Mouse (Mus musculus) G1E (cell line): ENCODE data around the gene Cds2. TPM values are rescaled to one million over a fixed set of nuclear protein-coding genes. Genes with fewer than 3 reads are reported as not detected.

Experiments
- ATAC-seq: 2 replicates; pipeline ENCODE4 v1.8.0; 2016; ENCODE audit warnings: mild to moderate bottlenecking; ENCODE audit not compliant: insufficient number of reproducible peaks, poor library complexity, low FRiP score, severe bottlenecking; ENCODE audit errors: extremely low read depth
- DNase-seq: peaks from one replicate; pipeline ENCODE4 v3.0.0; 2012; ENCODE audit warnings: low spot score
- H3K27me3 ChIP-seq: 2 replicates; pipeline ENCODE4 v1.6.1; 2012; ENCODE audit warnings: mild to moderate bottlenecking, low read length, inconsistent platforms; ENCODE audit not compliant: insufficient read depth
- H3K36me3 ChIP-seq: replicated peaks from 2 replicates; pipeline ENCODE3; 2012; ENCODE audit warnings: mild to moderate bottlenecking, inconsistent platforms
- H3K4me1 ChIP-seq: 2 replicates; pipeline ENCODE4 v1.6.1; 2012; ENCODE audit warnings: low read depth, low read length, inconsistent platforms, mixed read lengths; ENCODE audit not compliant: insufficient read depth
- H3K4me3 ChIP-seq: 2 replicates; pipeline ENCODE4 v1.5.1; 2012; ENCODE audit warnings: low read depth, mild to moderate bottlenecking, inconsistent platforms, low read length, moderate library complexity, mixed read lengths
- H3K9me3 ChIP-seq: replicated peaks from 2 replicates; pipeline ENCODE4 v1.6.1; 2012; ENCODE audit warnings: inconsistent platforms
- CTCF ChIP-seq: IDR thresholded peaks from 2 replicates; pipeline ENCODE4 v1.5.1; 2012; ENCODE audit warnings: low read depth, low read length, inconsistent platforms, mixed read lengths
- GATA1 ChIP-seq: IDR thresholded peaks from 2 replicates; pipeline ENCODE4 v1.6.1; 2012; ENCODE audit warnings: borderline replicate concordance, low read length, inconsistent platforms, mixed read lengths
- GATA2 ChIP-seq: IDR thresholded peaks from 2 replicates; pipeline ENCODE4 v1.6.1; 2012; ENCODE audit warnings: low read depth, low read length, inconsistent platforms, borderline replicate concordance
- POLR2AphosphoS5 ChIP-seq: IDR thresholded peaks from 2 replicates; pipeline ENCODE4 v1.6.1; 2012; ENCODE audit warnings: low read depth, low read length, inconsistent platforms; ENCODE audit not compliant: insufficient replicate concordance
- TAL1 ChIP-seq: conservative IDR thresholded peaks from 2 replicates; pipeline ENCODE4 v1.6.1; 2012; ENCODE audit warnings: low read depth, low read length, inconsistent platforms, mixed read lengths
- polyA plus RNA-seq: library from polyadenylated mRNA; stranded (reverse); fragments of >175 nt; gene quantifications from 2 replicates; pipeline ENCODE4 v1.2.3, GENCODE M21; 2012
- total RNA-seq, 2 experiments: library from RNA; stranded (forward) in 1 of 2; stranded (reverse) in 1 of 2; fragments of 200-1000 nt in 1 of 2; fragments of >200 nt in 1 of 2; fragmentation: Nextera tagmentation in 1 of 2; gene quantifications; 2 replicates each; pipeline ENCODE4 v1.2.3; 2014 to 2017

Cds2 gene
- total and polyA plus RNA-seq, 3 experiments = 8.6 to 26.6 (median 17.6) TPM

GRCm38 (mm10) chr2:132320516-132320915, 57.6 kb downstream of the Cds2 start:
- DNase-seq = no peak
- ATAC-seq = no peak
- H3K36me3 ChIP-seq = no peaks in the 10 kb centered on the region
- no peak overlapping the region for H3K4me3 ChIP-seq
- H3K27me3 ChIP-seq = peaks cover 8% of the 10 kb centered on the region; the same call in 1 of the 2 replicates
- H3K4me1 ChIP-seq = no peaks in the 10 kb centered on the region
- no peaks in the 10 kb centered on the region for H3K9me3 ChIP-seq
- TF ChIP-seq TAL1 = no peak
- no peak for TF ChIP-seq GATA1
- TF ChIP-seq CTCF = no peak
- TF ChIP-seq POLR2AphosphoS5 = no peak
- no peak for TF ChIP-seq GATA2

GRCm38 (mm10) chr2:132323541-132323940, 60.6 kb downstream of the Cds2 start:
- Histone ChIP-seq H3K4me3 (no peak overlapping the region), H3K27me3 (peaks cover 8% of the 10 kb centered on the region; the same call in 1 of the 2 replicates), H3K36me3 (no peaks in the 10 kb centered on the region), H3K9me3 (no peaks in the 10 kb centered on the region), H3K4me1 (no peaks in the 10 kb centered on the region)
- ATAC-seq = no peak
- no peak for DNase-seq
- TF ChIP-seq CTCF (no peak), POLR2AphosphoS5 (no peak), GATA1 (no peak), GATA2 (no peak), TAL1 (no peak)

GRCm38 (mm10) chr2:132337202-132337601, 74.3 kb downstream of the Cds2 start:
- no peak for TF ChIP-seq CTCF
- no peak for TF ChIP-seq POLR2AphosphoS5
- TF ChIP-seq GATA2 = no peak
- no peak for TF ChIP-seq TAL1
- no peak for TF ChIP-seq GATA1
- Histone ChIP-seq H3K36me3 (no peaks in the 10 kb centered on the region), H3K27me3 (no peaks in the 10 kb centered on the region), H3K4me3 (no peak overlapping the region), H3K9me3 (no peaks in the 10 kb centered on the region), H3K4me1 (peaks cover 3% of the 10 kb centered on the region; the same call in 1 of the 2 replicates)
- ATAC-seq (no peak), DNase-seq (no peak)

GRCm38 (mm10) chr2:132340350-132340749, 77.4 kb downstream of the Cds2 start:
- Histone ChIP-seq H3K36me3 (no peaks in the 10 kb centered on the region), H3K27me3 (no peaks in the 10 kb centered on the region), H3K9me3 (no peaks in the 10 kb centered on the region), H3K4me3 (no peak overlapping the region), H3K4me1 (peaks cover 3% of the 10 kb centered on the region; the same call in 1 of the 2 replicates)
- ATAC-seq = no peak
- no peak for TF ChIP-seq GATA1
- no peak for TF ChIP-seq POLR2AphosphoS5
- no peak for TF ChIP-seq GATA2
- no peak for TF ChIP-seq TAL1
- no peak for TF ChIP-seq CTCF
- DNase-seq = no peak

- H3K27me3 ChIP-seq = no peaks in the 10 kb centered on the region
- H3K4me3 ChIP-seq = no peak overlapping the region
- DNase-seq = no peak
- H3K9me3 ChIP-seq = no peaks in the 10 kb centered on the region
- no peak for ATAC-seq
- TF ChIP-seq TAL1 (no peak), POLR2AphosphoS5 (no peak), GATA2 (no peak), GATA1 (no peak), CTCF (no peak)
- peaks cover 3% of the 10 kb centered on the region; the same call in 1 of the 2 replicates for H3K4me1 ChIP-seq
- no peaks in the 10 kb centered on the region for H3K36me3 ChIP-seq
Observed at GRCm38 (mm10) chr2:132341293-132341692, 78.3 kb downstream of the Cds2 start.

GRCm38 (mm10) chr2:132343846-132344245, 80.9 kb downstream of the Cds2 start:
- H3K4me3 ChIP-seq = no peak overlapping the region

More at GRCm38 (mm10) chr2:132343846-132344245, 80.9 kb downstream of the Cds2 start:
- DNase-seq (no peak), ATAC-seq (no peak)
- Histone ChIP-seq H3K9me3 (no peaks in the 10 kb centered on the region), H3K4me1 (peaks cover 3% of the 10 kb centered on the region; the same call in 1 of the 2 replicates), H3K36me3 (no peaks in the 10 kb centered on the region), H3K27me3 (no peaks in the 10 kb centered on the region)
- TF ChIP-seq GATA1 (no peak), POLR2AphosphoS5 (no peak), TAL1 (no peak), GATA2 (no peak), CTCF (no peak)

Other genes with a start within 250 kb of the Cds2 start
- gene Rassf2, start 232.9 kb upstream of the Cds2 start, total RNA-seq (2014; fragmentation: Nextera tagmentation) = 0.30 TPM in 1 of 2 replicates, not detected in the other
- 1.1 and 1.2 TPM in 2 replicates for gene Rassf2, start 232.9 kb upstream of the Cds2 start, total RNA-seq (2017)
- 0.03 and 0.11 TPM in 2 replicates for gene Rassf2, start 232.9 kb upstream of the Cds2 start, polyA plus RNA-seq
- 8.5 and 12.5 TPM in 2 replicates for gene Slc23a2, start 118.0 kb upstream of the Cds2 start, total RNA-seq (2014; fragmentation: Nextera tagmentation)
- gene Slc23a2, start 118.0 kb upstream of the Cds2 start, total RNA-seq (2017) = 6.9 and 13.4 TPM in 2 replicates
- 2.1 and 2.6 TPM in 2 replicates for gene Slc23a2, start 118.0 kb upstream of the Cds2 start, polyA plus RNA-seq
- 113 and 147 TPM in 2 replicates for gene Tmem230, start 15.3 kb upstream of the Cds2 start, total RNA-seq (2014; fragmentation: Nextera tagmentation)
- gene Tmem230, start 15.3 kb upstream of the Cds2 start, total RNA-seq (2017) = 41.6 and 42.7 TPM in 2 replicates
- 34.4 and 37.1 TPM in 2 replicates for gene Tmem230, start 15.3 kb upstream of the Cds2 start, polyA plus RNA-seq
- gene Pcna, start 9.8 kb upstream of the Cds2 start, total RNA-seq (2014; fragmentation: Nextera tagmentation) = 249 and 267 TPM in 2 replicates
- gene Pcna, start 9.8 kb upstream of the Cds2 start, total RNA-seq (2017) = 520 and 531 TPM in 2 replicates
- gene Pcna, start 9.8 kb upstream of the Cds2 start, polyA plus RNA-seq = 38.5 and 77.8 TPM in 2 replicates
- not detected in 2 replicates for gene Prokr2, start 122.3 kb downstream of the Cds2 start, total RNA-seq (2014; fragmentation: Nextera tagmentation)
- 0.12 and 0.22 TPM in 2 replicates for gene Prokr2, start 122.3 kb downstream of the Cds2 start, total RNA-seq (2017)
- gene Prokr2, start 122.3 kb downstream of the Cds2 start, polyA plus RNA-seq = not detected in 2 replicates